Mouse (Mus musculus): Measurements from ENCODE around the gene Xxylt1. TPM values are rescaled to one million over a fixed set of nuclear protein-coding genes. Genes with fewer than 3 reads are reported as not detected.

Gene Xxylt1
- polyA plus RNA-seq, 1 experiment from 2014 or later = 8.0 TPM

- TF ChIP-seq CTCF (IDR thresholded peaks at IDR 0.05) = no peak
- no peak for TF ChIP-seq EP300 (IDR thresholded peaks at IDR 0.05)
- Histone ChIP-seq H3K27me3 (replicated peaks; ENCODE audit: insufficient read depth, low read length) (no peaks in the 10 kb centered on the region), H3K4me2 (replicated peaks; ENCODE audit: low read depth, low read length) (no peak overlapping the region), H3K36me3 (ENCODE audit: insufficient read depth, low read length) (no peaks in the 10 kb centered on the region), H3K4me1 (ENCODE audit: insufficient read depth, low read depth, low read length) (0 out of 2 replicates have a peak, but pooled peaks cover 4% of the 10 kb centered on the region), H3K27ac (ENCODE audit: low read length) (no peak overlapping the region), H3K9me3 (ENCODE audit: low read length) (no peaks in the 10 kb centered on the region), H3K9ac (replicated peaks; ENCODE audit: low read depth) (no peak overlapping the region), H3K4me3 (ENCODE audit: low read depth, low read length) (no peak overlapping the region)
- no peak for ATAC-seq
- 85% methylated on average over 4 of the region's 4 CpGs for WGBS
- no peak for DNase-seq (ENCODE audit: low spot score)
Measured at GRCm38 (mm10) chr16:31059730-31060129, 21.5 kb downstream of the Xxylt1 start.

- Histone ChIP-seq H3K9ac (replicated peaks; ENCODE audit: low read depth) (no peak overlapping the region), H3K27me3 (replicated peaks; ENCODE audit: insufficient read depth, low read length) (no peaks in the 10 kb centered on the region), H3K4me2 (replicated peaks; ENCODE audit: low read depth, low read length) (no peak overlapping the region), H3K36me3 (ENCODE audit: insufficient read depth, low read length) (no peaks in the 10 kb centered on the region), H3K9me3 (ENCODE audit: low read length) (no peaks in the 10 kb centered on the region), H3K27ac (ENCODE audit: low read length) (no peak overlapping the region), H3K4me3 (ENCODE audit: low read depth, low read length) (no peak overlapping the region), H3K4me1 (ENCODE audit: insufficient read depth, low read depth, low read length) (0 out of 2 replicates have a peak, but pooled peaks cover 4% of the 10 kb centered on the region)
- ATAC-seq = no peak
- WGBS = 53% methylated on average over 6 of the region's 6 CpGs
- DNase-seq (ENCODE audit: low spot score) = no peak
- TF ChIP-seq EP300 (IDR thresholded peaks at IDR 0.05) (no peak), CTCF (IDR thresholded peaks at IDR 0.05) (no peak)
Measured at GRCm38 (mm10) chr16:31052812-31053211, 28.4 kb downstream of the Xxylt1 start.

GRCm38 (mm10) chr16:31052177-31052726, 29.0 kb downstream of the Xxylt1 start:
- WGBS = 51% methylated on average over 7 of the region's 7 CpGs
- H3K4me3 ChIP-seq (ENCODE audit: low read depth, low read length) = no peak overlapping the region
- H3K4me2 ChIP-seq (replicated peaks; ENCODE audit: low read depth, low read length) = no peak overlapping the region
- no peaks in the 10 kb centered on the region for H3K27me3 ChIP-seq (replicated peaks; ENCODE audit: insufficient read depth, low read length)
- H3K9me3 ChIP-seq (ENCODE audit: low read length) = no peaks in the 10 kb centered on the region
- H3K4me1 ChIP-seq (ENCODE audit: insufficient read depth, low read depth, low read length) = 0 out of 2 replicates have a peak, but pooled peaks cover 4% of the 10 kb centered on the region
- DNase-seq (ENCODE audit: low spot score) = no peak
- no peak overlapping the region for H3K9ac ChIP-seq (replicated peaks; ENCODE audit: low read depth)
- H3K27ac ChIP-seq (ENCODE audit: low read length) = no peak overlapping the region
- TF ChIP-seq CTCF (IDR thresholded peaks at IDR 0.05) = peak; percentile 18; the same call in 1 of the 2 replicates
- no peak for TF ChIP-seq EP300 (IDR thresholded peaks at IDR 0.05)
- no peak for ATAC-seq
- H3K36me3 ChIP-seq (ENCODE audit: insufficient read depth, low read length) = no peaks in the 10 kb centered on the region

- DNase-seq (ENCODE audit: low spot score) = peak; percentile 51
Measured at GRCm38 (mm10) chr16:31050701-31051100, 30.5 kb downstream of the Xxylt1 start.

GRCm38 (mm10) chr16:31048194-31048593, 33.0 kb downstream of the Xxylt1 start:
- no peaks in the 10 kb centered on the region for H3K4me1 ChIP-seq (ENCODE audit: insufficient read depth, low read depth, low read length)
- H3K27me3 ChIP-seq (replicated peaks; ENCODE audit: insufficient read depth, low read length) = no peaks in the 10 kb centered on the region
- no peak for DNase-seq (ENCODE audit: low spot score)
- WGBS = 80% methylated on average over 6 of the region's 6 CpGs
- H3K4me3 ChIP-seq (ENCODE audit: low read depth, low read length) = no peak overlapping the region
- ATAC-seq = no peak
- no peaks in the 10 kb centered on the region for H3K9me3 ChIP-seq (ENCODE audit: low read length)
- H3K36me3 ChIP-seq (ENCODE audit: insufficient read depth, low read length) = no peaks in the 10 kb centered on the region
- TF ChIP-seq CTCF (IDR thresholded peaks at IDR 0.05) (no peak), EP300 (IDR thresholded peaks at IDR 0.05) (no peak)
- no peak overlapping the region for H3K9ac ChIP-seq (replicated peaks; ENCODE audit: low read depth)
- no peak overlapping the region for H3K27ac ChIP-seq (ENCODE audit: low read length)
- H3K4me2 ChIP-seq (replicated peaks; ENCODE audit: low read depth, low read length) = no peak overlapping the region

More at GRCm38 (mm10) chr16:31050701-31051100, 30.5 kb downstream of the Xxylt1 start:
- Histone ChIP-seq H3K4me2 (replicated peaks; ENCODE audit: low read depth, low read length) (no peak overlapping the region), H3K36me3 (ENCODE audit: insufficient read depth, low read length) (no peaks in the 10 kb centered on the region), H3K27me3 (replicated peaks; ENCODE audit: insufficient read depth, low read length) (no peaks in the 10 kb centered on the region), H3K9me3 (ENCODE audit: low read length) (no peaks in the 10 kb centered on the region), H3K4me1 (ENCODE audit: insufficient read depth, low read depth, low read length) (no peaks in the 10 kb centered on the region), H3K9ac (replicated peaks; ENCODE audit: low read depth) (no peak overlapping the region), H3K4me3 (ENCODE audit: low read depth, low read length) (no peak overlapping the region), H3K27ac (ENCODE audit: low read length) (no peak overlapping the region)
- WGBS = 46% methylated on average over 7 of the region's 7 CpGs
- no peak for TF ChIP-seq CTCF (IDR thresholded peaks at IDR 0.05)
- TF ChIP-seq EP300 (IDR thresholded peaks at IDR 0.05) = no peak
- peak; percentile 72 for ATAC-seq

GRCm38 (mm10) chr16:31047186-31047898, 33.9 kb downstream of the Xxylt1 start:
- Histone ChIP-seq H3K4me1 (ENCODE audit: insufficient read depth, low read depth, low read length) (no peaks in the 10 kb centered on the region), H3K27me3 (replicated peaks; ENCODE audit: insufficient read depth, low read length) (no peaks in the 10 kb centered on the region), H3K9me3 (ENCODE audit: low read length) (no peaks in the 10 kb centered on the region), H3K4me2 (replicated peaks; ENCODE audit: low read depth, low read length) (no peak overlapping the region), H3K27ac (ENCODE audit: low read length) (no peak overlapping the region), H3K4me3 (ENCODE audit: low read depth, low read length) (no peak overlapping the region), H3K9ac (replicated peaks; ENCODE audit: low read depth) (no peak overlapping the region), H3K36me3 (ENCODE audit: insufficient read depth, low read length) (no peaks in the 10 kb centered on the region)
- WGBS = 70% methylated on average over 10 of the region's 10 CpGs
- no peak for TF ChIP-seq CTCF (IDR thresholded peaks at IDR 0.05)
- no peak for TF ChIP-seq EP300 (IDR thresholded peaks at IDR 0.05)
- peak; percentile 16; the same call in 1 of the 2 replicates for ATAC-seq
- no peak for DNase-seq (ENCODE audit: low spot score)

All from lung, postnatal 0 days (tissue).